Mouse (Mus musculus) olfactory bulb, adult 2 months (tissue): ENCODE measurements around the gene Pde8b.

Experiments
- CTCF ChIP-seq: fragments of 200-500 bp; IDR thresholded peaks from 2 replicates; pipeline ENCODE4 v1.5.1; 2012; ENCODE audit warnings: low read depth, mild to moderate bottlenecking, low read length, moderate library complexity; ENCODE audit not compliant: insufficient read depth
- POLR2A ChIP-seq: fragments of 200-500 bp; IDR thresholded peaks from 2 replicates; pipeline ENCODE4 v1.6.1; 2012; ENCODE audit warnings: mild to moderate bottlenecking, low read depth, low read length, moderate library complexity; ENCODE audit not compliant: insufficient read depth

GRCm38 (mm10) chr13:95056501-95057280, 193.4 kb downstream of the Pde8b start:
- TF ChIP-seq CTCF (no peak), POLR2A (no peak)
